Mouse (Mus musculus) induced T-regulatory cell, adult 2 months (primary cell): ENCODE measurements around the gene Il22ra2.
A peak's percentile ranks its signal among the peaks of the same experiment; 100 is the strongest.

Source experiments
- DNase-seq: peaks from one replicate; pipeline ENCODE4 v3.0.0-alpha.2; 2012; ENCODE audit warnings: low read depth

Gene Il22ra2

GRCm38 (mm10) chr10:19601502-19601901 lies 20.3 kb upstream of the Il22ra2 start:
- DNase-seq: peak; percentile 76

DNA sequence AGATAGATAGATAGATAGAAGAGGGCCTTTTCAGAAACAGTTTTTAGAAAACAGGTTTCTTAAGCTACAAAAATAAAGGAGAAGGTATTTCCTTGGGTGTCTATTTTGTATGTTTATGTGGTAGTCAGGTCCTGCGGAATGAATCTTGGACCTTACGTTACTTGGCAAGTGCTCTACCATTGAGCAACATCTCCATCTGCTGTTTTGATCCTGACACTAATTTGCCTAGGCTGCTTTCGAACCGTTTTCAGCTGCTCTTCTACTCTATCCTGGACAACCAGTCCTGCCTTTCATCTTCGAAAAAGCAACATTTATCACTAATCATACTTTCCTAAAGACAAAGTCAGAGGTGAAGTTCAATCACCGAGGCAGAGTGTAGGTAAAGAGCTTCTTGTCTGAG lies 18.6 kb upstream of the Il22ra2 start:
- DNase-seq: no peak

GRCm38 (mm10) chr10:19609125-19609524 lies 12.7 kb upstream of the Il22ra2 start:
- DNase-seq: no peak

DNA sequence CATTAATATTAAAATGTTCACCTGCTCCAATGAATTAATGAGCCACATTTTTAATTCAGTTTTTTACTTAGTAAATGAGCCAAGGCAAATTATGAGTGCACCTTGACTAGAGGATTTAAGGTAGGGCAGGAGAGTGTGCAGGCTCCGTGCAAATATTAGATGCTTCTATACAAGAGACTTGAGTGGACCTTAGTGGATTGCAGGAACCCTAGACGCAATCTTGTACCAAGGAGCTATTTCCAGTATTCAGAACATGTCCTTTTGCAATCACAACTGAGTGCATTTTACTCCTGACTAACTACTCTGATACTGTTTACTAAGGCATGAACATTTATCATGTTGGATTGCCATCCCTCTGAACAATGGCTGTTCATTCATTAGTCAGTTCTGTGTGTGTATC lies 10.2 kb upstream of the Il22ra2 start:
- DNase-seq: no peak

GRCm38 (mm10) chr10:19613111-19613753 lies 8.6 kb upstream of the Il22ra2 start:
- peak; percentile 31 for DNase-seq

- DNase-seq: peak; percentile 45
Measured at GRCm38 (mm10) chr10:19619736-19620135, 2.1 kb upstream of the Il22ra2 start.

DNA sequence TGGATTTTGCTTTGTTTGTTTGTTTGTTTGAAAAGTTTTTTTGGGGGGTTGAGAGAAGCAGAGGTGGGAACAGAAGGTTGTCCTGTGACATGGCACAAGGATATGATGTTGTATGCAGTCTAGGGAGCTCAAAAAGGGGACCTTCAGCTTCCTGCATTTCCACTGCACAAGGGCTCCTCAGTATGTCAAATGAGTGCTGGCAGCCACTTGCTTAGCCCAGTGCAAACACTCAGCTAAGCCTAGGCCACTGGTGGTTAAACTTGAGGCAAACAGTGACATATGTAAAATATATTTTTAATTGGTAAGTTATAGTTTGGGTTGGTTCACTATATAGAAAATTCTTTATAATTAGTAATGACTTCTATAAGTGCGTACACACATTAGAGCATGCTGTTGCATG lies 2.8 kb downstream of the Il22ra2 start:
- no peak for DNase-seq

- DNase-seq: no peak
Measured at GRCm38 (mm10) chr10:19627342-19627741, 5.5 kb downstream of the Il22ra2 start.

- DNase-seq: no peak
Measured at GRCm38 (mm10) chr10:19627748-19628147, 6.0 kb downstream of the Il22ra2 start.

DNA sequence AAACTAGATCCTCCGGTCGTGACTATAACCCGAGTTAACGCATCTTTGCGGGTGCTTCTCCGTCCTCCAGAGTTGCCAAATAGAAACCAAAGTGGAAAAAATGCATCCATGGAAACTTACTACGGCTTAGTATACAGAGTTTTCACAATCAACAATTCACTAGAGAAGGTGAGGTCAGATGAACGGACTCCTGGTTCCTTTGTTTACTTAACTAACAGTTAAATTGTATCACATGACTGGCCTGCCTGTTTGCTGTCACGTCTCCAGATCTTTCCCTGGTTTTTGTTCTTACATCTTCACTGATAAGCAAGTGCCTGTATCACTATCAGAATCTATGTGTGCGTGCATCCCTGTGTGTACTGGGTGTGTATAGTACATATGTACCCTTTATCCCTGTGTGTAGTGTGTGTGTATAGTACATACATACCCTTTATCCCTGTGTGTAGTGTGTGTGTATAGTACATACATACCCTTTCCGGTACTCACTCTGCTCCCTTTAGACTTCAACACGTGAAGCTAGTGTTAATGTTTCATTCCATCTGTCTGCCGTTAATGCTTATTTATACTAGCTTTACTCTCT lies 9.9 kb downstream of the Il22ra2 start:
- no peak for DNase-seq

GRCm38 (mm10) chr10:19638851-19639250 lies 17.1 kb downstream of the Il22ra2 start:
- no peak for DNase-seq

GRCm38 (mm10) chr10:19639630-19640029 lies 17.8 kb downstream of the Il22ra2 start:
- no peak for DNase-seq

DNA sequence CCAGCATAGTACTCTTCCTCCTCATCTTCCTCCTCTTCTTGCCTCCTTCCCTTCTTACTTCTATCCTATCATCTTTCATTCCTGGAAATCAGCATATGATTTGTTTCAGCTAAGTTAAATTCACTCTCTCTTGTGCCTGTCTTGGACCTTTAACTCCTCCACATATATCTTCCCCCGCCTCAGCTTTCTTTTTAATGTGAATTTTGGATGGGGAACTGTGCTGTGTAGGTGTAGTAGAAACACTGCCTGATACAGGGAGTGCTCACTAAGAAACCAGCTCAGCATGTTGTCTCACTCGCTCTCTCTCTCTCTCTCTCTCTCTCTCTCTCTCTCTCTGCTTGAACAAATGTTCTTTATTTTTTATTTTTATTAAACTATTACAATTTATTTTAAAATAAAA lies 23.3 kb downstream of the Il22ra2 start:
- no peak for DNase-seq

DNA sequence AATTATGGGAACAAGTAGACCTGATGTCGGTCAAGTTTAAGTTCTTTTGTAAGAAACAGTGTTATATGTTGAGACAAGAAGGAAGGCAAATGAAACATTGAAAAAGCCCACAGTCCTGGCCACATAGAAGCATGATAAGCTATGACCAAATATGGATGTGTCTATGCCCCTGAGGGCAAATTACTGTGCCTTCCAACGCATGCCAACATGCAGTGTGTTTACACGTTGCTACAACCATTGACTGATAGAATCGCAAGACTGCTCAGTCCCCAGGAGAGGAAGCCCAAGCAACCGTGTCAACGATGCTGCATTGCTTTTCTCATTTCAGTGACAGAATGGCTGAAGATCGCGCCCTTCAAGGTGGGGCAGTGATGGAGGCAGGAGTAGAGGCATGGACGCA lies 35.6 kb downstream of the Il22ra2 start:
- DNase-seq: no peak

DNA sequence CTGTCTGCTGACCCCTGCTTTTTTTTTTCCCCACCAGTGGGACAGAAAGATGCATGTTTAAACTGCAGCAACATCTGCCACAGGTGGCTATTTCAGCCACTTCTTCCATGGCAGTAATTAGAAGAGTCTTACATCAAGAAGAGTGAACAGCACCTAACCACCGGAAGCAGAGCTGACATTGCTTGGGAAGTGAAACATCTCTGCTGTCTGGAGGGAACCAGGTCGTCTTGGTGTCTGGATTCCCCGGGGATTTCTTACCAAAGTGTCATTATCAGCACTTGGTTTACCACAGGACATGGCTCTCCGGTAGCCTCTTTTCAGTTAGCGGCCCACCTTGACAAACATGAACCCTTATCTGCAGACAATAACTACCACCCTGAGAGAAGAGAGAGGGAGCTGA lies 38.2 kb downstream of the Il22ra2 start:
- DNase-seq: no peak

- no peak for DNase-seq
Measured at GRCm38 (mm10) chr10:19668973-19669372, 47.2 kb downstream of the Il22ra2 start.

- no peak for DNase-seq
Measured at GRCm38 (mm10) chr10:19672015-19672414, 50.2 kb downstream of the Il22ra2 start.

DNA sequence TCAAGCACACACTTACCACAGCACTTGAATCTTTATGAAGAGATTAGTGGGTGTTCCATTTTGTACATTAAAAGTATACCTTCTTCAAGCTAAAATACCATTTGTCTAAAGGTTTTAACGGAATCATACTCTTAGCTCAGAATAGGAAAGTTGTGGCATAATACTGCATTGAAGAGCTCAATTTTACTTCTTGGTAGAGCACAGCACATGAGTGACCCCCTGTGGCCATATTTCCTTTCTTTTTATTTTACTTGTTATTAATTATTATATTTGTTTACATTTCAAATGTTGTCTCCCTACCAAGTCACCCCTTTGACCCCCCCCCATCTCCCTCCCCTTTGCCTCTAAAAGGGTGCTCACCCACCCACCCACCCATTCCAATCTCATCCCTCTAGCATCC lies 51.3 kb downstream of the Il22ra2 start:
- peak; percentile 50 for DNase-seq
